Mouse (Mus musculus): ENCODE data around the gene Slc2a6. TPM values are rescaled to one million over a fixed set of nuclear protein-coding genes. Genes with fewer than 3 reads are reported as not detected.
A peak's percentile ranks its signal among the peaks of the same experiment; 100 is the strongest.

Slc2a6 gene
- polyA plus RNA-seq, 1 experiment from 2014 or later: 0.72 TPM

DNA sequence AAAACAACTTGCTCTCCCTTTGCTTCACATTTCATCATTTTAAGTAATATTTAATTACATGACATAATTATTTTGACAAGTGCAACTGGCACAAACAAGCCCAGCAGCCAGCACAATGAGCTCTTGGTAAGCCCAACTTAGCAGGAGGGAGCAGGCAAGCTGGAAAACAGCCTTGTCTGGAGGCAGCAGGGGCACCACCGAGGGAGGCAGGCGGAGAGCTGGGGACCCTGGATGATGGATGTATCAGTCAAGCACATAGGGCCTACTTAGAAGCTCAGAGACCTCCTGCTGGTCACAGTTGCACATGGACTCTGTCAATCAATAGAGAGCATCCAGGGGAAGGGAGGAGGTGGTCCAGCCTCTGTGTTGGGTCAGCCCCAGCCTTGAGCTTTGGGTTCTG, 40.2 kb upstream of the Slc2a6 start:
- no peak overlapping the region for H3K27ac ChIP-seq (replicated peaks; ENCODE audit: low read depth, low read length)
- H3K27me3 ChIP-seq (ENCODE audit: control insufficient read depth, insufficient read depth, low read length): no peaks in the 10 kb centered on the region

DNA sequence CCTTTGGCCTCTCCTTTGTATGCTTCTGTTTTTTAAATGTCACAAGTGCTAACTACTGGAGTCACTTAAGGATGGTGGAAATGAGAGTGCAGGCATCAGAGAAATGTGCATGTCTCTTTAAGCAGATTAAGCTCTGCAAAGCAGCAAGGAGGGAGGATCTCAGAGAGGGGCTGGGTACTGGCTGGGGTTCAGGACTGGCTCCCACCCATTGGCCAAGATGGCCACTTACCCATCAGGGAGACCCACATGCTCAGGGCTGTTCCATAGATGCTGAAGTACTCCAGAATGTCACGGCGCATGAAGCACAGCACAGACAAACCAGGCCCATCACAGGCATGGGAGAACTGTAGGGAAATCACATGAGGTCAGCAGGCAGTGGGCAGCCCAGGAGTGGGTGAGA, 39.3 kb upstream of the Slc2a6 start:
- H3K36me3 ChIP-seq (ENCODE audit: control insufficient read depth, insufficient read depth, low read length): no peaks in the 10 kb centered on the region
- DNase-seq (ENCODE audit: low spot score) (no peak), ATAC-seq (ENCODE audit: insufficient number of reproducible peaks, low FRiP score, low TSS enrichment, low read depth) (no peak)
- H3K4me3 ChIP-seq (ENCODE audit: low read depth, low read length): no peak overlapping the region
- no peak overlapping the region for H3K4me2 ChIP-seq (ENCODE audit: low read depth, severe bottlenecking)
- WGBS: 89% methylated on average over 2 of the region's 2 CpGs
- H3K27me3 ChIP-seq (ENCODE audit: control insufficient read depth, insufficient read depth, low read length): no peaks in the 10 kb centered on the region
- H3K4me1 ChIP-seq (ENCODE audit: control insufficient read depth, insufficient read depth, low read length): peaks cover 5% of the 10 kb centered on the region
- no peak overlapping the region for H3K27ac ChIP-seq (replicated peaks; ENCODE audit: low read depth, low read length)
- no peaks in the 10 kb centered on the region for H3K9me3 ChIP-seq (ENCODE audit: control insufficient read depth, low read length)
- no peak overlapping the region for H3K9ac ChIP-seq (ENCODE audit: low read length)

More for the DNA sequence above, 40.2 kb upstream of the Slc2a6 start:
- Histone ChIP-seq H3K9me3 (ENCODE audit: control insufficient read depth, low read length) (no peaks in the 10 kb centered on the region), H3K4me1 (ENCODE audit: control insufficient read depth, insufficient read depth, low read length) (peaks cover 14% of the 10 kb centered on the region), H3K4me3 (ENCODE audit: low read depth, low read length) (no peak overlapping the region), H3K36me3 (ENCODE audit: control insufficient read depth, insufficient read depth, low read length) (no peaks in the 10 kb centered on the region), H3K4me2 (ENCODE audit: low read depth, severe bottlenecking) (no peak overlapping the region), H3K9ac (ENCODE audit: low read length) (no peak overlapping the region)
- WGBS: 36% methylated on average over 2 of the region's 2 CpGs
- ATAC-seq (ENCODE audit: insufficient number of reproducible peaks, low FRiP score, low TSS enrichment, low read depth): no peak
- no peak for DNase-seq (ENCODE audit: low spot score)

DNA sequence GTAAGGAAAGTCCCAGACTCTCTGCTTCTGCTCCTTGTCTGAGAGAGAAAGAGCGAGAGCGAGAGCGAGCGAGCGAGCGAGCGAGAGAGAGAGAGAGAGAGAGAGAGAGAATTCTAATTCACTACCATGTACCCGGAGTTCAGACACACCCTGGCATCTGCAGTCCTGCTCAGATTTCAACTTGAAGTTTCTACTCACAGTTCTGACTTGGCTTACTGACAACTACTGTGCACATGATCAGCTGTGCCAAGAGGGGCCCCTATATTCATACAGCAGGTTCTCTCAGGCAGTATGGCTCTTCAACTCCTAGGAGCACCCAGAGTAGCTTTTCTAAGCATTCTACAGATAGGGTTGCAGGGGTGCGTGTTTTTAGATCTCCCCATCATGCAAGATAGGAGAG, 31.4 kb upstream of the Slc2a6 start:
- no peak overlapping the region for H3K9ac ChIP-seq (ENCODE audit: low read length)
- WGBS: 81% methylated on average over 9 of the region's 9 CpGs
- no peaks in the 10 kb centered on the region for H3K9me3 ChIP-seq (ENCODE audit: control insufficient read depth, low read length)
- H3K36me3 ChIP-seq (ENCODE audit: control insufficient read depth, insufficient read depth, low read length): no peaks in the 10 kb centered on the region
- no peak for ATAC-seq (ENCODE audit: insufficient number of reproducible peaks, low FRiP score, low TSS enrichment, low read depth)
- H3K27me3 ChIP-seq (ENCODE audit: control insufficient read depth, insufficient read depth, low read length): no peaks in the 10 kb centered on the region
- H3K4me1 ChIP-seq (ENCODE audit: control insufficient read depth, insufficient read depth, low read length): peaks cover 10% of the 10 kb centered on the region
- H3K4me2 ChIP-seq (ENCODE audit: low read depth, severe bottlenecking): no peak overlapping the region
- H3K4me3 ChIP-seq (ENCODE audit: low read depth, low read length): no peak overlapping the region
- H3K27ac ChIP-seq (replicated peaks; ENCODE audit: low read depth, low read length): no peak overlapping the region
- DNase-seq (ENCODE audit: low spot score): no peak

DNA sequence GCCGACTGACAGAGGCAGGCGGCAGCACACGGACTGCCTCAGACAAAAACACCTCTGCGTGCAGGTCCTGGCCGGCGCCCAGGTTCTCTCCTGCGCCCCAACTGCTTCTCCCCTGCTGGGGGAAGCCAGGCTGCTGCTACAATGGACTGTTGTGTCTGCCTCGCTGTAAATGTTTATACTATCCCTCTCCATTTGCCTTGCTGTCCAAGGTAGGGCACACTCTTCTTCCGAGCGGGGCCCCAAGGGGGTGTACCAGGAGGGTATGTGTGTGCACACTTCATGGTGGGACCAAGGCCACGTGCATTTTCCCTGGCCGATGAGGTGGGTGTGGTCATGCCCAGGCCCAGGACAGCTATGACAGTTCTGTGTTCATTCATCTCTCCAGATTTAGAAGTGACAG, 31.0 kb upstream of the Slc2a6 start:
- 20% methylated on average over 12 of the region's 12 CpGs for WGBS
- no peak for DNase-seq (ENCODE audit: low spot score)
- Histone ChIP-seq H3K27me3 (ENCODE audit: control insufficient read depth, insufficient read depth, low read length) (no peaks in the 10 kb centered on the region), H3K36me3 (ENCODE audit: control insufficient read depth, insufficient read depth, low read length) (no peaks in the 10 kb centered on the region), H3K9me3 (ENCODE audit: control insufficient read depth, low read length) (no peaks in the 10 kb centered on the region), H3K4me1 (ENCODE audit: control insufficient read depth, insufficient read depth, low read length) (peaks cover 10% of the 10 kb centered on the region), H3K9ac (ENCODE audit: low read length) (peak overlapping the region; percentile 9; the same call in 1 of the 2 replicates), H3K4me3 (ENCODE audit: low read depth, low read length) (no peak overlapping the region), H3K27ac (replicated peaks; ENCODE audit: low read depth, low read length) (no peak overlapping the region), H3K4me2 (ENCODE audit: low read depth, severe bottlenecking) (peak overlapping the region; percentile 2; the same call in 1 of the 2 replicates)
- no peak for ATAC-seq (ENCODE audit: insufficient number of reproducible peaks, low FRiP score, low TSS enrichment, low read depth)

DNA sequence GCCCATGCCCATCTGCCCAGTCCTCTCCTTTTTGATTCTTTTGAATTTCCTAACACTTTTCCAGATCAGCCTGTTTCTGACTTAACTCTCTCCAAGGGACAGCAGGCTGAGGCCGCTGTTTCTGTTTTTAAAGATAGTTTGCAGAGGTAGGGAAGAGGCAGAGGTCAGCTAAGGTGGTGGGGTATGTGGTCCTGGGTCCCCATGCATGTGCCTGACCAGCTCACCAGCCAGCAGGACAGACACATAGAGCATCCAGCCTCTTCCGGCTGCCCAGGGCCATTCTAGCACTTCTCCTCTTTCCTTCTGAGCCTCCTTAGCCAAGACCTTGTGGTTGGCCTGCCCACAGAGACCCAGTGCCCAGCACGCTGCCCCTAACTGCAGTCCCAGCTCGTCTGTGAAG, 30.5 kb upstream of the Slc2a6 start:
- ATAC-seq (ENCODE audit: insufficient number of reproducible peaks, low FRiP score, low TSS enrichment, low read depth) (no peak), DNase-seq (ENCODE audit: low spot score) (no peak)
- H3K36me3 ChIP-seq (ENCODE audit: control insufficient read depth, insufficient read depth, low read length): no peaks in the 10 kb centered on the region
- no peak overlapping the region for H3K4me3 ChIP-seq (ENCODE audit: low read depth, low read length)
- H3K4me2 ChIP-seq (ENCODE audit: low read depth, severe bottlenecking): peak overlapping the region; percentile 2; the same call in 1 of the 2 replicates
- H3K9ac ChIP-seq (ENCODE audit: low read length): peak overlapping the region; percentile 9
- peak overlapping the region; percentile 10; the same call in 1 of the 2 replicates for H3K27ac ChIP-seq (replicated peaks; ENCODE audit: low read depth, low read length)
- no peaks in the 10 kb centered on the region for H3K9me3 ChIP-seq (ENCODE audit: control insufficient read depth, low read length)
- no peaks in the 10 kb centered on the region for H3K27me3 ChIP-seq (ENCODE audit: control insufficient read depth, insufficient read depth, low read length)
- H3K4me1 ChIP-seq (ENCODE audit: control insufficient read depth, insufficient read depth, low read length): peaks cover 10% of the 10 kb centered on the region
- WGBS: 26% methylated on average over 4 of the region's 4 CpGs

DNA sequence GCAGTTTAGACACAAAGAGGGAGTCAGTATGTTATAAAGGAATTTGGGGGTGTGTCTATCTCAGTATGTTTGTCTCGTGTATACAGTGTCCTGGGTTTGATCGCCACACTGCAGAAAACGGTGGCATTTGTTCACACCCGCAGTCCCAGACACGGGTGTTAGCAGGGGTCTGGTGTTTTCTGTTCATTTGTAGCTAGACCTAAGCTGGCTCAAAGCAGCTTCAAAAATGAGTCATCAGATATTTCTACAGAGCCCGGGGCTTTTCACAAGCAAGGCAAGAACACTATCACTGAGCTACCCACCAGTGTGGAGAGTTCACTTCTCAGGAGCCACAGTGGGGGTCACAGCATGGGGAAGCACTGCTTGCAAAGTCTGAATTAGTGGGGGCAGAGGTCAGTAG, 21.6 kb upstream of the Slc2a6 start:
- H3K36me3 ChIP-seq (ENCODE audit: control insufficient read depth, insufficient read depth, low read length): no peaks in the 10 kb centered on the region
- H3K27me3 ChIP-seq (ENCODE audit: control insufficient read depth, insufficient read depth, low read length): no peaks in the 10 kb centered on the region
- no peaks in the 10 kb centered on the region for H3K4me1 ChIP-seq (ENCODE audit: control insufficient read depth, insufficient read depth, low read length)
- 74% methylated on average over 6 of the region's 6 CpGs for WGBS
- H3K4me2 ChIP-seq (ENCODE audit: low read depth, severe bottlenecking): no peak overlapping the region
- no peak overlapping the region for H3K4me3 ChIP-seq (ENCODE audit: low read depth, low read length)
- H3K27ac ChIP-seq (replicated peaks; ENCODE audit: low read depth, low read length): no peak overlapping the region
- ATAC-seq (ENCODE audit: insufficient number of reproducible peaks, low FRiP score, low TSS enrichment, low read depth): no peak
- H3K9me3 ChIP-seq (ENCODE audit: control insufficient read depth, low read length): no peaks in the 10 kb centered on the region
- no peak for DNase-seq (ENCODE audit: low spot score)
- no peak overlapping the region for H3K9ac ChIP-seq (ENCODE audit: low read length)

DNA sequence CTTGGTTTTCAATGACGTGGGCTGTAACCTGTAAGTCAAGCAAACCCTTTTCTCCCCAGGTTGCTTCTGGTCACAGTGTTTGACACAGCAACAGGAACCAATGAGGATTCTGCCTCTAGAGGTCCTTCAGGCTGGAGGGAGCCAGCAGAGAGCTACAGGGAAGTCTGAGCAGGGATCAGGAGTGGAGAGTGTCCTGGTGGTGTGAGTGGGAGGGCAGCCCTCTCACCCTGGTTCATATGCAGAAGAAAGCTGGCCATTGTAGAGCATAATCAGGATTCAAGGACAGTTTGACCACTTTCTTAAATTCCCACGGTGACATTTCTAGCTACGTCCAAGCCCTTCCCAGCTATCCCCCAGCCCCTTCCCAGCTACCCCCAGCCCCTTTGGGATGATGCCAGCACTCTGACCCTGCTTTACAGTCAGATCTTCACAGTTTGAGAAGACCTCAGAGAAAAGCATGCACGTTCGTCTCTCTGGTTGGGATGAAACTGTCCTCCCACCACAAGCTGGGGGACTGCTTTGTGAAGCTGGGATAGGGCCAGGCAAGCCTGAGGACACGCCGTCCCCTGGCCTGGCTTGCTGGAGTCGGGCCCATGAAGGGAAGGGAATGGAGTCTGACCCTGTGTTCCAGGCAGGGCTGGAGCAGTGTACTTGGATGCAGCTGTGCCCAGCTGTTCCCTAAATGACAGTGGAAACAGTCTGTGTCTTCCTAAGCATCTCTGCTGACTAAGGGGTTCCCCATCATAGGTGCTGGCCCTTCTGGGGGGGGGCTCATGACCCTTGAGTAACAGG, 18.4 kb upstream of the Slc2a6 start:
- Histone ChIP-seq H3K27me3 (ENCODE audit: control insufficient read depth, insufficient read depth, low read length) (no peaks in the 10 kb centered on the region), H3K27ac (replicated peaks; ENCODE audit: low read depth, low read length) (no peak overlapping the region), H3K4me3 (ENCODE audit: low read depth, low read length) (no peak overlapping the region), H3K4me2 (ENCODE audit: low read depth, severe bottlenecking) (no peak overlapping the region), H3K9ac (ENCODE audit: low read length) (no peak overlapping the region), H3K36me3 (ENCODE audit: control insufficient read depth, insufficient read depth, low read length) (no peaks in the 10 kb centered on the region), H3K4me1 (ENCODE audit: control insufficient read depth, insufficient read depth, low read length) (no peaks in the 10 kb centered on the region), H3K9me3 (ENCODE audit: control insufficient read depth, low read length) (no peaks in the 10 kb centered on the region)
- no peak for ATAC-seq (ENCODE audit: insufficient number of reproducible peaks, low FRiP score, low TSS enrichment, low read depth)
- WGBS: 77% methylated on average over 8 of the region's 8 CpGs
- no peak for DNase-seq (ENCODE audit: low spot score)

DNA sequence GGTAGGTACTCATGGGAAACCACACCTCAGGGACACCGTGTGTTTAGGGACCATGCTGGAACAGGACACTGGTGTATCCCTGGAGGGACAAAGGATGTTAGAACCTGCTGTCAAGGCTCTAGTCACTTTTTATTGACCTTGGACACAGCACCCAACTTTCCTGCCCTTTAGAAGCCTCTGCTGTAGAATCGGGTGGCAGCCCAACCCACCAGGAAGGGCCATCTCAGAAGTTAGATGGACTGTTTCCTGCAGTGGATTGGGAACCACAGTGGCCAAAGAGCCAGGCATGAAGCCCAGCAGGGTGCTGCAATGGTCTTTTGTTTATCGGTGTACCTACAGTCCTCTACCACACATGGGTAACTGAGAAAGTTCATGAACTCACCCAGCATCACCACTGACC, 16.8 kb upstream of the Slc2a6 start:
- Histone ChIP-seq H3K4me1 (ENCODE audit: control insufficient read depth, insufficient read depth, low read length) (no peaks in the 10 kb centered on the region), H3K9ac (ENCODE audit: low read length) (no peak overlapping the region), H3K9me3 (ENCODE audit: control insufficient read depth, low read length) (no peaks in the 10 kb centered on the region), H3K27ac (replicated peaks; ENCODE audit: low read depth, low read length) (no peak overlapping the region), H3K36me3 (ENCODE audit: control insufficient read depth, insufficient read depth, low read length) (no peaks in the 10 kb centered on the region), H3K4me2 (ENCODE audit: low read depth, severe bottlenecking) (no peak overlapping the region), H3K4me3 (ENCODE audit: low read depth, low read length) (no peak overlapping the region), H3K27me3 (ENCODE audit: control insufficient read depth, insufficient read depth, low read length) (no peaks in the 10 kb centered on the region)
- 75% methylated on average over 3 of the region's 3 CpGs for WGBS
- ATAC-seq (ENCODE audit: insufficient number of reproducible peaks, low FRiP score, low TSS enrichment, low read depth) (no peak), DNase-seq (ENCODE audit: low spot score) (no peak)

DNA sequence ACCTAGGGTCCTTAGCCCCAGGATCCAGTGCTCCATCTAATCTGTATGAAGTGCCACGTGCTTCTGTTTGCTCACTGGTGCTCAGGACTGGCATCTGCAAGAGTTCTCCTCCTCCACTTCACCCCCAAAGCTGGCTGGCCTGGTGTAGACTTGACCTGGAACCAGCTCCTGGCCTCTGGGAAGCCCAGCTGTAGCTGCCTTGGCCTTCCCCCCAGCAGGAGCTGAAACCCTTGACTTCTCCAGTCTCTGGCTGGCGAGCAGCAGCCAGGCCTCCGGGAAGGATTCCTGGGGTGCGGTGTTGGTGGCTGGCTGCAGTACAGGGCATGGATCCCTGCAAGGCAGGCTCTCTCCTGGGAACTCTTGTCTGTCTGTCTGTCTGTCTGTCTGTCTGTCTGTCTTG, 16.4 kb upstream of the Slc2a6 start:
- no peak overlapping the region for H3K4me2 ChIP-seq (ENCODE audit: low read depth, severe bottlenecking)
- WGBS: 81% methylated on average over 4 of the region's 4 CpGs
- H3K9me3 ChIP-seq (ENCODE audit: control insufficient read depth, low read length): no peaks in the 10 kb centered on the region
- no peaks in the 10 kb centered on the region for H3K36me3 ChIP-seq (ENCODE audit: control insufficient read depth, insufficient read depth, low read length)
- DNase-seq (ENCODE audit: low spot score) (no peak), ATAC-seq (ENCODE audit: insufficient number of reproducible peaks, low FRiP score, low TSS enrichment, low read depth) (no peak)
- no peaks in the 10 kb centered on the region for H3K27me3 ChIP-seq (ENCODE audit: control insufficient read depth, insufficient read depth, low read length)
- no peak overlapping the region for H3K9ac ChIP-seq (ENCODE audit: low read length)
- H3K27ac ChIP-seq (replicated peaks; ENCODE audit: low read depth, low read length): no peak overlapping the region
- H3K4me3 ChIP-seq (ENCODE audit: low read depth, low read length): no peak overlapping the region
- no peaks in the 10 kb centered on the region for H3K4me1 ChIP-seq (ENCODE audit: control insufficient read depth, insufficient read depth, low read length)
